Mouse (Mus musculus): ENCODE data around the gene Hnrnpdl. TPM values are rescaled to one million over a fixed set of nuclear protein-coding genes. Genes with fewer than 3 reads are reported as not detected.

Hnrnpdl gene
- polyA plus RNA-seq (2021; fragmentation: Nextera tagmentation), result 51.0 and 56.5 TPM in 2 replicates
- long read RNA-seq, experiment 1, transcript Hnrnpdl-202 (8 exons, 2,752 nt), result major isoform, 94 of 147 reads
- long read RNA-seq, experiment 1, transcript Hnrnpdl-201 (9 exons, 2,149 nt), result minor isoform, 6 of 147 reads
- long read RNA-seq, experiment 1, partial matches to known transcripts, result 28 of 147 reads
- long read RNA-seq, experiment 1, other reads (novel, unspliced or antisense), result 16 of 147 reads
- long read RNA-seq, experiment 2, transcript Hnrnpdl-202 (8 exons, 2,752 nt), result major isoform, 252 of 384 reads
- long read RNA-seq, experiment 2, transcript Hnrnpdl-201 (9 exons, 2,149 nt), result minor isoform, 32 of 384 reads
- long read RNA-seq, experiment 2, transcript Hnrnpdl-207 (7 exons, 2,374 nt), result minor isoform, 38 of 384 reads
- long read RNA-seq, experiment 2, partial matches to known transcripts, result 40 of 384 reads
- long read RNA-seq, experiment 2, other reads (novel, unspliced or antisense), result 21 of 384 reads

GRCm38 (mm10) chr5:100039602-100040142, at the start of gene Hnrnpdl, which contains the start of gene Enoph1:
Gene Hnrnpdl, minus strand, starts transcription at chr5:100039664.
Gene Enoph1, plus strand, starts transcription at chr5:100039985.

Other genes with a start within 250 kb of the Hnrnpdl start
- gene Vamp9, start 133.4 kb downstream of the Hnrnpdl start, polyA plus RNA-seq (2021; fragmentation: Nextera tagmentation), result 1.2 and 1.3 TPM in 2 replicates
- gene Hnrnpd, start 60.7 kb downstream of the Hnrnpdl start, polyA plus RNA-seq (2021; fragmentation: Nextera tagmentation), result 9.2 and 10.3 TPM in 2 replicates
- 1.2 and 2.9 TPM in 2 replicates for gene 4930524J08Rik, start 60.6 kb downstream of the Hnrnpdl start, polyA plus RNA-seq (2021; fragmentation: Nextera tagmentation)
- 93.3 and 100 TPM in 2 replicates for gene Enoph1, start 321 bp upstream of the Hnrnpdl start, polyA plus RNA-seq (2021; fragmentation: Nextera tagmentation)
- 34.8 and 43.0 TPM in 2 replicates for gene Tmem150c, start 120.1 kb upstream of the Hnrnpdl start, polyA plus RNA-seq (2021; fragmentation: Nextera tagmentation)

Data from layer of hippocampus, adult 6 months (tissue).